Mouse (Mus musculus) C2C12 (cell line): Measurements from ENCODE around the gene Ptn. TPM values are rescaled to one million over a fixed set of nuclear protein-coding genes. Genes with fewer than 3 reads are reported as not detected.
"Not testable (repeated sequence)": the region's sequence is repeated elsewhere in the genome, so short reads cannot be mapped to it uniquely, and the experiment has no call there.

Experiments used
- H3K27me3 ChIP-seq: one replicate; pipeline ENCODE4 v1.6.1; 2011; ENCODE audit not compliant: control insufficient read depth, insufficient read depth, insufficient read length
- H3K36me3 ChIP-seq: one replicate; pipeline ENCODE4 v1.6.1; 2011; ENCODE audit not compliant: control insufficient read depth, insufficient read depth
- H3K4me3 ChIP-seq: one replicate; pipeline ENCODE4 v1.5.1; 2011; ENCODE audit warnings: mild to moderate bottlenecking, control low read depth; ENCODE audit not compliant: poor library complexity, insufficient read depth, severe bottlenecking
- H3K79me2 ChIP-seq: one replicate; pipeline ENCODE4 v1.6.1; 2011; ENCODE audit not compliant: control insufficient read depth, insufficient read depth
- H3K79me3 ChIP-seq: one replicate; pipeline ENCODE4 v1.6.1; 2011; ENCODE audit warnings: low read depth, control low read depth
- H3ac ChIP-seq: one replicate; pipeline ENCODE3; 2011; ENCODE audit warnings: low read depth; ENCODE audit not compliant: control insufficient read depth, insufficient read length
- CEBPB ChIP-seq: IDR thresholded peaks from one replicate; pipeline ENCODE4 v1.6.1; 2011; ENCODE audit warnings: low read depth, mild to moderate bottlenecking, control low read depth, moderate library complexity
- CTCF ChIP-seq: IDR thresholded peaks from one replicate; pipeline ENCODE4 v1.5.1; 2011; ENCODE audit not compliant: control insufficient read depth, insufficient read depth, insufficient read length
- FOSL1 ChIP-seq: IDR thresholded peaks from one replicate; pipeline ENCODE4 v1.8.0; 2011; ENCODE audit warnings: mild to moderate bottlenecking, low read length; ENCODE audit not compliant: poor library complexity, insufficient read depth, severe bottlenecking
- MAX ChIP-seq: IDR thresholded peaks from one replicate; pipeline ENCODE4 v1.6.1; 2011; ENCODE audit warnings: mild to moderate bottlenecking, control low read depth
- MYOD1 ChIP-seq: IDR thresholded peaks from one replicate; pipeline ENCODE4 v1.6.1; 2011; ENCODE audit warnings: low read depth; ENCODE audit not compliant: control insufficient read depth, insufficient read length
- MYOG ChIP-seq: IDR thresholded peaks from one replicate; pipeline ENCODE4 v1.6.1; 2011; ENCODE audit not compliant: control insufficient read depth, insufficient read length; ENCODE audit errors: extremely low read depth
- USF1 ChIP-seq: IDR thresholded peaks from one replicate; pipeline ENCODE4 v1.6.1; 2011; ENCODE audit warnings: low read depth, mild to moderate bottlenecking, control low read depth, moderate library complexity
- polyA plus RNA-seq: library from polyadenylated mRNA; unstranded; fragments of >200 nt; fragmentation: generic; extraction: Trizol; gene quantifications from one replicate; pipeline ENCODE4 v1.2.1, GENCODE M21; 2012; ENCODE audit warnings: missing spikeins

Gene Ptn
- polyA plus RNA-seq, 1 experiment, result 2.4 TPM

DNA sequence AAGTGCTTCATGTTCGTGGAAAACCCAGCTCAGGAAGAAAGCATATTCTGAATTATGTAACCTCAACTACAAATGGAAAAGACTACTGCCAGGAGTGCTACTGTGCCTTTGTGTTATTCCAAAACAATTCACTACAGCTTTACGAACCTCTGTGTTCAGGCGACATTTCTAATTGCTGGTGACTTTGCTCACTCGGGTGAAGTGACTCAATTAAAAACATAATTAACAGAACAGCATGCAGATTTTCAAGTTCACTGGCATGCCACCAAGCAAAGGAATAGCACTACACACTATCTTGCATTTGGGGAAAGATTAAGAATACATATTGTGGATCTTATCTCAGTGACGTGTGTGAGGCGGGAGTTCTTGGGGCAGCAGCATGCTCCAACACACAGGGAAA is 57.1 kb downstream of the Ptn start:
- H3ac ChIP-seq, result no peak overlapping the region
- no peak for TF ChIP-seq MAX
- no peak for TF ChIP-seq USF1
- no peak for TF ChIP-seq CEBPB
- no peak for TF ChIP-seq FOSL1
- TF ChIP-seq MYOG, result no peak
- H3K4me3 ChIP-seq, result no peak overlapping the region
- H3K79me2 ChIP-seq, result no peaks in the 10 kb centered on the region
- H3K27me3 ChIP-seq, result no peaks in the 10 kb centered on the region
- H3K79me3 ChIP-seq, result no peaks in the 10 kb centered on the region
- H3K36me3 ChIP-seq, result no peaks in the 10 kb centered on the region

- TF ChIP-seq CTCF (no peak), MYOD1 (no peak), MAX (no peak), MYOG (no peak), FOSL1 (no peak), USF1 (no peak), CEBPB (no peak)
- H3K36me3 ChIP-seq, result no peaks in the 10 kb centered on the region
- no peak overlapping the region for H3K4me3 ChIP-seq
- H3K79me3 ChIP-seq, result no peaks in the 10 kb centered on the region
- no peak overlapping the region for H3ac ChIP-seq
- H3K79me2 ChIP-seq, result no peaks in the 10 kb centered on the region
- H3K27me3 ChIP-seq, result no peaks in the 10 kb centered on the region
Measured at GRCm38 (mm10) chr6:36739811-36740210, 70.2 kb downstream of the Ptn start.

GRCm38 (mm10) chr6:36736763-36737162 is 73.3 kb downstream of the Ptn start:
- Histone ChIP-seq H3K36me3 (no peaks in the 10 kb centered on the region), H3K27me3 (no peaks in the 10 kb centered on the region), H3K4me3 (no peak overlapping the region), H3K79me3 (no peaks in the 10 kb centered on the region), H3K79me2 (no peaks in the 10 kb centered on the region), H3ac (no peak overlapping the region)
- TF ChIP-seq CTCF (no peak), MYOD1 (no peak), FOSL1 (no peak), USF1 (no peak), MAX (no peak), CEBPB (no peak), MYOG (no peak)

DNA sequence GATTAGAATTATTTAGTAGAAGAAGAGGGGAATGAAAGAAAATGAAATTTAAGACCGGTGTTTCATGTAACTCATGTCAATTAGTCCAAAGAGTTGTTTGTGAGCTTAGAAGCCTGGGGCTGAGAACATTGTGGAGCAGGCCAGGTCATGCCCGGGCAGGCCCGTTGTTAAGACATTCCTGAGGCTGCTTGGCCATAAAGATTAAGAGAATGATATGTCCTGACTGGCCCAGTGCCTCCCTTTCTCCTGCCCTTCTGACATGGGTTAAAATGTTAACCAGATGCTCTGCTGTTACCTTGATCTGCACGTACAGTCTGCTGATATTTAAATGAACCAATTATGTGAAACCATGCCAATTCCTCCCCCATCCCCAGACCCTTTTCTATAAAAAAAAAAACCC is 74.4 kb downstream of the Ptn start:
- not testable (repeated sequence) for H3K79me3 ChIP-seq, H3K36me3 ChIP-seq, H3ac ChIP-seq, H3K79me2 ChIP-seq, H3K4me3 ChIP-seq, H3K27me3 ChIP-seq

DNA sequence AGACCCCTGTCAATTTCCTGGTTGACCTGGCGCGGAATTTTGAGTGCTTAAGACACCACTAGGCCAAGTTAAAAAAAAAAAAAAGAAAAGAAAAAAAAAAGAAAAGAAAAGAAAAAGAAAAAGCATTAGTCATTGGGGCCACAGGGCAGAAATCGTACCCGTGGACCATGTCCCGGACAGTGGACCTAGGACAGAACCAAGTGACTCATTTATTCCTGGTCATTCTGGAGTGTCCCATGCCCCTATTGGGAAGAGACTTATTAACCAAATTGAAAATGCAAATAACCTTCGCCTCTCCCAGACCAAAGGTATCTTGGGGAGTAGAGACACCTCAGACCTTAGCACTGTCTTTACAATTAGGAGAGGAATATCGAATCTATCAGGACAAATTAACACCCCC is 80.2 kb downstream of the Ptn start:
- not testable (repeated sequence) for H3K4me3 ChIP-seq, H3K36me3 ChIP-seq, H3K79me3 ChIP-seq, H3K79me2 ChIP-seq, H3ac ChIP-seq, H3K27me3 ChIP-seq

- Histone ChIP-seq H3K79me2 (no peaks in the 10 kb centered on the region), H3K79me3 (no peaks in the 10 kb centered on the region), H3K4me3 (no peak overlapping the region), H3ac (no peak overlapping the region), H3K36me3 (no peaks in the 10 kb centered on the region), H3K27me3 (no peaks in the 10 kb centered on the region)
- TF ChIP-seq MYOG, result no peak
- no peak for TF ChIP-seq USF1
- no peak for TF ChIP-seq CTCF
- no peak for TF ChIP-seq CEBPB
- TF ChIP-seq MAX, result no peak
- TF ChIP-seq MYOD1, result no peak
- TF ChIP-seq FOSL1, result no peak
Measured at GRCm38 (mm10) chr6:36728079-36728478, 81.9 kb downstream of the Ptn start.

- Histone ChIP-seq H3K79me2 (no peaks in the 10 kb centered on the region), H3ac (no peak overlapping the region), H3K36me3 (no peaks in the 10 kb centered on the region), H3K79me3 (no peaks in the 10 kb centered on the region), H3K27me3 (no peaks in the 10 kb centered on the region), H3K4me3 (no peak overlapping the region)
- TF ChIP-seq USF1, result no peak
- no peak for TF ChIP-seq MAX
- no peak for TF ChIP-seq MYOD1
- TF ChIP-seq CTCF, result no peak
- TF ChIP-seq FOSL1, result no peak
- TF ChIP-seq CEBPB, result no peak
- no peak for TF ChIP-seq MYOG
Measured at GRCm38 (mm10) chr6:36725509-36726160, 84.4 kb downstream of the Ptn start.
